Mouse (Mus musculus) macrophage (primary cell): Measurements from ENCODE around the gene Gdpgp1. TPM values are rescaled to one million over a fixed set of nuclear protein-coding genes. Genes with fewer than 3 reads are reported as not detected.

ENCODE experiments used
- H3K27ac ChIP-seq: fragments of 350-480 bp; formaldehyde crosslinking; 2 replicates; pipeline ENCODE4 v1.9.0; 2021
- H3K36me3 ChIP-seq: fragments of 350-480 bp; formaldehyde crosslinking; 2 replicates; pipeline ENCODE4 v1.9.0; 2021; ENCODE audit errors: inconsistent target
- H3K4me3 ChIP-seq: fragments of 350-480 bp; formaldehyde crosslinking; 2 replicates; pipeline ENCODE4 v1.9.0; 2021; ENCODE audit errors: inconsistent target
- H3K79me2 ChIP-seq: fragments of 350-480 bp; formaldehyde crosslinking; 2 replicates; pipeline ENCODE4 v1.9.0; 2021; ENCODE audit errors: inconsistent target
- WGBS: methylation state at CpG from one replicate; pipeline ENCODE4 v1.1.7; 2026; ENCODE audit warnings: inconsistent platforms; ENCODE audit not compliant: missing documents; 5-methylcytosine and 5-hydroxymethylcytosine counted together
- polyA plus RNA-seq: library from polyadenylated mRNA; stranded (reverse); fragments of 250-400 nt; gene quantifications from 3 replicates; pipeline ENCODE4 v1.2.4, GENCODE M21; 2018; ENCODE audit warnings: inconsistent platforms

Gene Gdpgp1
- polyA plus RNA-seq, 1 experiment from 2014 or later = 3.1 TPM

GRCm38 (mm10) chr7:80195146-80195545 is 37.5 kb upstream of the Gdpgp1 start:
- Histone ChIP-seq H3K36me3 (no peaks in the 10 kb centered on the region), H3K4me3 (no peak overlapping the region), H3K79me2 (peaks cover 11% of the 10 kb centered on the region; the same call in 1 of the 2 replicates), H3K27ac (no peak overlapping the region)
- 96% methylated on average over 5 of the region's 5 CpGs for WGBS

GRCm38 (mm10) chr7:80195576-80196263 is 36.9 kb upstream of the Gdpgp1 start:
- 89% methylated on average over 11 of the region's 11 CpGs for WGBS
- H3K27ac ChIP-seq = no peak overlapping the region

DNA sequence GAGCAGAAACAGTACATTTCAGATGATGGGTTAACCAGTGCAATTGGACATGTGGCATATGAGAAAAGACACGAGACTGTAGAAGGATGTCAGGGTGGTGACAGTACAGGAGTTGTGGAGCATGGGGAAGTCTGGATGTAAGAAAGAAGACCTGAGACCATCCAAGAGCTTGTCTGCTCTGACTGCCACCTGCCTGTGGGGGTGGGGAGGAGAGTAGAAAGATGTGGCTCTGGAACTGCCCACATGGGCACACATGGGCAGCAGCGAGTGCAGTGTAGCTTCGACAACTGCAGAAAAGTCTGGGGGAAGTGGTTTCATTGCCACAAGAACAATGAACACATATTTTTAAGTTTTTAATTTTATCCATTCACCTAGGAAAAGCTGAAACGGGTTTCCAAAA is 35.3 kb upstream of the Gdpgp1 start:
- Histone ChIP-seq H3K79me2 (peaks cover 33% of the 10 kb centered on the region; the same call in 1 of the 2 replicates), H3K4me3 (no peak overlapping the region), H3K27ac (no peak overlapping the region), H3K36me3 (no peaks in the 10 kb centered on the region)
- WGBS = 43% methylated on average over 4 of the region's 4 CpGs

More at GRCm38 (mm10) chr7:80195576-80196263, 36.9 kb upstream of the Gdpgp1 start:
- no peaks in the 10 kb centered on the region for H3K36me3 ChIP-seq
- H3K79me2 ChIP-seq = peaks cover 17% of the 10 kb centered on the region; the same call in 1 of the 2 replicates
- H3K4me3 ChIP-seq = no peak overlapping the region

DNA sequence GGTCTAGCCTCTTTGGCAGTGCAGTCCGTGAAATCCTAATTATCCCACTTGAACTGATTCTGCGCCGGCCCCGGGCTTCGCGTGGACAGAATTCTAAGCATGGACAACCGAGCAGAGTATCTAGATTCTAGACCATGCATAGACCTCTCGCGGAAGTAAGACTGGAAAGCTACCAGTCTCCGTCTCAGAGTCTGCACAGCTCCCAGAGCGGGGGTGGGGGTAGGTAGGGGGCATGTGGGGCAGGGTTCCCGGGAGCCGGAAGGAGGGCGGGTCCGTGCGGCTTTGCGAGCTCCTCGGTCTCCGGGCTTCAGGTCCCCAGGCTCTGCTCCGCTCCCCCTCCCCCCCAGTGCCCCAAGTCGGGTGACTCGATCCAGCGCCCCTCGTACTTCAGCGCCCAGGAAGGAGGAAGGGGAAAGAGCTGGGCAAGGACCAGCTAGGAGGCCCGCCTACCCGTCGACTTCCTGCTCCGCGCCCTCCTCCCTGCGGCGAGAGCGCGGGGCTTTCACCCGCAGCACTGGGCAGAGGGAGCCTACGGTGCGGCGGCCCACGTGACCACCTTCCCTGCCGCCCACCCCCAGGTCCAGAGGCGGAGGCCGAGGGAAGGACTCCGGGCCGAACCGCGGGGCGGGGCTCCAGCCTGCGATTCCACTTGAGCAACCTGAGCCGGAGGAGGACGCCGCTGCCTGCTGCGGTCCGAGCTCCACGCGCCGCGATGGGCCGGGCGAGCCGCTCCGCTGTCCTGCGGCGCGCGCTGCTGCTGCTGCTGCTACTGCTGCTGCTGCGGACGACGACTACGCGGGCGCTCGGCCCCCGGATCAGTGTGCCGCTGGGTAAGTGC is 34.5 kb upstream of the Gdpgp1 start:
- no peak overlapping the region for H3K27ac ChIP-seq
- peak overlapping the region; percentile 82 for H3K4me3 ChIP-seq
- WGBS = 1% methylated on average over 74 of the region's 74 CpGs
- H3K79me2 ChIP-seq = peaks cover 40% of the 10 kb centered on the region; the same call in 1 of the 2 replicates
- no peaks in the 10 kb centered on the region for H3K36me3 ChIP-seq

- Histone ChIP-seq H3K4me3 (peak overlapping the region; percentile 82), H3K36me3 (no peaks in the 10 kb centered on the region), H3K79me2 (peaks cover 42% of the 10 kb centered on the region; the same call in 1 of the 2 replicates), H3K27ac (peak overlapping the region; percentile 22; the same call in 1 of the 2 replicates)
- 1% methylated on average over 11 of the region's 11 CpGs for WGBS
Observed at GRCm38 (mm10) chr7:80198863-80199262, 33.8 kb upstream of the Gdpgp1 start.

DNA sequence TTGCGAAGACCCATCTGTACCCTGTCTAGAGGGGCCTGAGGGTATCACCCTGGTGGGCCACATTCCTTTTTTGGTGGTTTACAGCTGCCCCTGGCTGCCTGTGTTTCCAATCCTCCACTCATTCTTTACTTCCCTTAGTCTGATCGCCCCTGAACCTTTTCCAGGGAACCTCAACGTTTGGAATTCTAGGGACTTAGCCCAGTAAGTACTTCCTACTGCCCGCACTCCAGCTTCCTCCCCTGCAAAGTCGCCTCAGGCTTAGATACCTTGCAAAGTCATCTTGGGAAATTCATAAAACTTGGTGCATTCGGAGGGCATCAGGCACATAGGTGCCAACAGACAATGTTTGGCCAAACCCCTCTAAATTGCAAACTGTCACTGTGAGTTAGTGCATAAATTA is 33.4 kb upstream of the Gdpgp1 start:
- Histone ChIP-seq H3K36me3 (no peaks in the 10 kb centered on the region), H3K27ac (peak overlapping the region; percentile 22; the same call in 1 of the 2 replicates), H3K4me3 (peak overlapping the region; percentile 82), H3K79me2 (peaks cover 47% of the 10 kb centered on the region; the same call in 1 of the 2 replicates)
- WGBS = 25% methylated on average over 6 of the region's 6 CpGs

GRCm38 (mm10) chr7:80199851-80200587 is 32.6 kb upstream of the Gdpgp1 start:
- peaks cover 54% of the 10 kb centered on the region; the same call in 1 of the 2 replicates for H3K79me2 ChIP-seq
- H3K4me3 ChIP-seq = no peak overlapping the region; the same call in 1 of the 2 replicates
- H3K36me3 ChIP-seq = no peaks in the 10 kb centered on the region
- WGBS = 84% methylated on average over 11 of the region's 11 CpGs
- H3K27ac ChIP-seq = no peak overlapping the region

DNA sequence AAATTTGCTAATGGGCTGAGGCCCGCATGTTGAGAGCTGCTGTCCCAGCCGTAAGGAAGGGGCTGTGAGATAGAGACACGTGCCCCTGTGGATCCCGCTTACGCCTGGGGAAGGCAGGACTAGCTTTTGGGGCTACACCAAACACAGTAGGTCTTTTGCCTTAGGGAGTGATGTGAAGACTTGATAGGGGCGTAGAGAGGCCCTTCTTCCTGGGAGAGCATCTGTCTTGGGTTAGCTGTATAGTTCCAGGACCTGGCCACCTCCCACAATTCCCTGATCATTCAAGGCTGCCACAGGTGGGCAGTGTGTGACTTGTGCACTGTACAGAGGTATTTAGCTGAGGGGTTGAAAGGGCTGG is 32.1 kb upstream of the Gdpgp1 start:
- H3K79me2 ChIP-seq = peaks cover 59% of the 10 kb centered on the region; the same call in 1 of the 2 replicates
- WGBS = 95% methylated on average over 6 of the region's 6 CpGs

GRCm38 (mm10) chr7:80200963-80201539 is 31.6 kb upstream of the Gdpgp1 start:
- no peaks in the 10 kb centered on the region for H3K36me3 ChIP-seq
- no peak overlapping the region for H3K27ac ChIP-seq
- H3K79me2 ChIP-seq = peaks cover 64% of the 10 kb centered on the region; the same call in 1 of the 2 replicates
- H3K4me3 ChIP-seq = no peak overlapping the region
- WGBS = 95% methylated on average over 5 of the region's 5 CpGs

More for the DNA sequence above, 32.1 kb upstream of the Gdpgp1 start:
- H3K27ac ChIP-seq = no peak overlapping the region
- H3K36me3 ChIP-seq = no peaks in the 10 kb centered on the region
- H3K4me3 ChIP-seq = no peak overlapping the region

GRCm38 (mm10) chr7:80201888-80202540 is 30.7 kb upstream of the Gdpgp1 start:
- no peak overlapping the region for H3K27ac ChIP-seq
- no peaks in the 10 kb centered on the region for H3K36me3 ChIP-seq
- H3K4me3 ChIP-seq = no peak overlapping the region
- WGBS = 95% methylated on average over 15 of the region's 15 CpGs
- H3K79me2 ChIP-seq = peaks cover 74% of the 10 kb centered on the region; the same call in 1 of the 2 replicates

- Histone ChIP-seq H3K27ac (peak overlapping the region; percentile 5; the same call in 1 of the 2 replicates), H3K4me3 (no peak overlapping the region), H3K79me2 (peaks cover 83% of the 10 kb centered on the region; the same call in 1 of the 2 replicates), H3K36me3 (no peaks in the 10 kb centered on the region)
- WGBS = 43% methylated on average over 5 of the region's 5 CpGs
Observed at GRCm38 (mm10) chr7:80202961-80203360, 29.7 kb upstream of the Gdpgp1 start.

DNA sequence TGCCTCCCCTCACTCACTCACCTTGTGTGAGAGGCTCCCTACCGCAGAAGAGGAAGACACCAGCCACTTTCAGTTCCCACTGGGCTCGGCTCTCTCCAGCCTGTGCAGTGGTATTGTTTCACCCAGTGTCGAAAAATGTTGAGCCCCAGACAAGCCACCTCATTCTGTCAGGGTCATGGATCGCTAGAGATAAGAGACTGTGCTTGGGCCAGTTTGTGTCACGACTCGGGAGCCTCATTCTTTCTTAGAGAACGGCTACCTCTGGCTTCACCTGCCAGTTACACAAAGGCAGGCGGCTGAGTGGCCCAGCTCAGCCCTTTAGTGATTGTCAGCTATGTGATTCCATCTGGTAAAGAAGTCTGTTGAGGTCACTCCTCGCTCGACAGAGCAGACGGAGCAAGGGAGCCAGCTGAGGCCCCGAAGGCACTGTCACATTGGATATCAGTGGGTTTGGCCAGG is 29.0 kb upstream of the Gdpgp1 start:
- Histone ChIP-seq H3K27ac (no peak overlapping the region), H3K4me3 (no peak overlapping the region), H3K36me3 (no peaks in the 10 kb centered on the region), H3K79me2 (peaks cover 90% of the 10 kb centered on the region; the same call in 1 of the 2 replicates)
- 34% methylated on average over 12 of the region's 12 CpGs for WGBS

DNA sequence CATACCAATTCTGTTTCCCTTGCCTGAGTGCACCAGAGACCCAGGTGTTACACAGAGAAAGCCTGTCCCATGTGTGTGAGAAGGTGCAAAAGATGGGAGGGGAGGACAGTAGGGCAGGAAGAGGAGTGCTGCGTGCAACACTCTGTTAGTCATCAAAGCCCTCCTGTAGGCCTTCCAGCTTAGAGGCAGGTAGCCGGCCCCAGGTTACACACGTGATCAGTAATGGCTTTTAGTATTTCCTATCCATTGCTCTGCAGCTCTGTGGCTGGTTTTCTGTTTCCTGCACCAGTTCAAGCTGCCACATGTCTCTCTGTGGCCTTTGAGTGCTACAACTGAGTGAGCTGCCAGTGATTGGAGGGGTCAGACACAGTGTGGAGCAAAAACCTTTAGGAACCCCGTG is 28.3 kb upstream of the Gdpgp1 start:
- WGBS = 39% methylated on average over 4 of the region's 4 CpGs
- Histone ChIP-seq H3K36me3 (no peaks in the 10 kb centered on the region), H3K4me3 (no peak overlapping the region), H3K79me2 (peaks cover 92% of the 10 kb centered on the region; the same call in 1 of the 2 replicates), H3K27ac (no peak overlapping the region)
